Mouse (Mus musculus) telencephalon, adult 2 months (tissue): ENCODE measurements around the gene Fth1.
A peak's percentile ranks its signal among the peaks of the same experiment; 100 is the strongest.
"Not testable (repeated sequence)": the region's sequence is repeated elsewhere in the genome, so short reads cannot be mapped to it uniquely, and the experiment has no call there.

ENCODE experiments used
- DNase-seq: peaks from one replicate; pipeline ENCODE4 v3.0.0-alpha.2; 2011; ENCODE audit warnings: low read depth, low spot score

Fth1 gene

DNA sequence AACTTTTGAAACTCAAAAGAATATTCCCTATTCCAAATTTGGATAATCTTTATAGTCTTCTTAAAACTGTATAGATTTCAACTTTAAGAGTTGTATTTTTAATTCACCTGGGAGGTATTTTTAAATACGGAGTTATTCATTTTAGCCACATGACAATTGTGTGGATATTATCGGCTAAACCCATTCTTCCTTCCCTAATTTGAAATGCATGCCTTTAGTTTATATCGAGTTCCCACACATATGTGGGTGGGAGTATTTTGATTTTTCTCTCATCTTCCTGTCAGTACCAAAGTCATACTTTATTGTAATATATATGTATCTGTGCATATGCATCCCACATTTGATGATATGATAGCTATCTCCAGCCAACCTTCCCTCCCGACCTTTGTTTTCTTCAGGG lies at the start of gene Fth1:
Gene Fth1 (plus strand): TSS at position 341 of the 400 bp plus-strand sequence.
- DNase-seq: no peak

DNA sequence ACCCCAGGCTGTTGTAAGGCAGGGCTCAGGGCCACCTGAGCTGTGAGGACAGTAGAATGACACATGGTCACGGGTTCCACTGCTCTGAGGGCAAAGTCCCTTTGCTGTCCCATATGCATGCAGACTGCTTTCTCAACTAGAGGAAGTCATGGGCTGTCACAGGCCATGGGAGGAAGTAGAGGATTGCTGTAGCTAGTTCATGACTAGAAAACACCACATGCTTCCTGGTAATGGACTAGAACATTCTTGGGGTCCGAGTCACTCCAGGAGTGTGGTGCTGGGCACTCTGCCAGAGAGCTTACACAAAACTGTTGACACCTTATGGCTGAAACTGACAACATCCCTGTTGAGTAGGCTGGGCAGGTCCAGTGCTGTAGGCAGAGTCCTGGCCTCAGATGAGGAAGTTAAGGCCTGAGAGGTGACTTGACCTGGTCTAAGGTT lies 49.2 kb upstream of the Fth1 start:
- not testable (repeated sequence) for DNase-seq

DNA sequence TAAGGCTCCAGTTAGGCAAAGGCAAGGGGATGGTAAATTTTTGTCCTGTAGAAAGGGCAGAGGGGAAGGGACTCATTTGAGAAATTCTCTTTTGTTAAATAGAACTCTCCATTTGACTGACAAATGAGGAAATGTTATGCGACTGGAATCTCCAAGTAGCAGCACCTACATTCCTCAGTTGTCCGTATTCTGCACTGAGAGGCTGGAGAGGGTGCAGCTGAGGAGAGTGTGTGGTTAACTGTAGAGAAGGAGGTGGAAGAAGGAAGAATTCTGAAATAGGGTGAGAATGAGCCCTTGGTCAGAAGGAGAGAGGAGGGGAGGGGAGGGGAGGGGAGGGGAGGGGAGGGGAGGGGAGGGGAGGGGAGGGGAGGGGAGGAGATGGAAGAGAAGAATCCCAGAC lies 46.5 kb upstream of the Fth1 start:
- DNase-seq: no peak

DNA sequence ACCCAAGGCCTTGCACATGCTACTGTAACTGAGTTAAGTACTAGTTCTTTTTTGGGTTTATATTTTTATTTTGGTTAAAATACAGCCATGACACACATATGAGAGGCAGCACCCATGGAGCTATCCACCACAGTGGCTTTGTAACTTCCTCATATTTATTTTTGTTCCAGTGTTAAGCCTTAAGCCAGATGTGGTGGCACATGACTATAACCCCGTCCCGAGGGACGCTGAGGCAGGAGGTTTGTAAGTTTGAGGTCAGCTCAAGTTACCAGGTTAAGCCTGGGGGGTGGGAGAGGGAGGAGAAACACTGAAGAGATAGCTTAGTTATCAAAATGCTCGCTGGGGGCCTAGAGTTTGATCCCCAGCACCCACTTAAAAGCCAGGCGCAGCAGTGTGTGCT lies 43.8 kb upstream of the Fth1 start:
- no peak for DNase-seq

DNA sequence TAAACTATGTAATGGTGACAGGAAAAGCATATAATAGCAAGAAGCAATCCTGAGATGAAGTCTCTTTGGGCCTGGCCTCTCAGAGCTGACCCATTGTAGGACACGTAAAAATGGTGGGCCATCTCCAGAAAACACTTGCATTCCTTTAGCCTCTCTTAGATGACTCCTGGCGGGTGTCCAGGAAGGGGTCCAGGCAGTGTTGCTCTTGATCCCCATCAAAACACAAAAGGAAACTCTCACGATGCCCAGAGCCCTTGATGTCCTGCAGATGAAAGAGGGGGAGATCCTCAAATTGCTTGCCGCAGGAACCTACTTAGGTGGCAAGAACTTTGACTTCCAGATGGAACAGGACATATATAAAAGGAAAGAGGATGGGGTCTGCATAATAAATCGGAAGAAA lies 43.0 kb upstream of the Fth1 start:
- DNase-seq: no peak

DNA sequence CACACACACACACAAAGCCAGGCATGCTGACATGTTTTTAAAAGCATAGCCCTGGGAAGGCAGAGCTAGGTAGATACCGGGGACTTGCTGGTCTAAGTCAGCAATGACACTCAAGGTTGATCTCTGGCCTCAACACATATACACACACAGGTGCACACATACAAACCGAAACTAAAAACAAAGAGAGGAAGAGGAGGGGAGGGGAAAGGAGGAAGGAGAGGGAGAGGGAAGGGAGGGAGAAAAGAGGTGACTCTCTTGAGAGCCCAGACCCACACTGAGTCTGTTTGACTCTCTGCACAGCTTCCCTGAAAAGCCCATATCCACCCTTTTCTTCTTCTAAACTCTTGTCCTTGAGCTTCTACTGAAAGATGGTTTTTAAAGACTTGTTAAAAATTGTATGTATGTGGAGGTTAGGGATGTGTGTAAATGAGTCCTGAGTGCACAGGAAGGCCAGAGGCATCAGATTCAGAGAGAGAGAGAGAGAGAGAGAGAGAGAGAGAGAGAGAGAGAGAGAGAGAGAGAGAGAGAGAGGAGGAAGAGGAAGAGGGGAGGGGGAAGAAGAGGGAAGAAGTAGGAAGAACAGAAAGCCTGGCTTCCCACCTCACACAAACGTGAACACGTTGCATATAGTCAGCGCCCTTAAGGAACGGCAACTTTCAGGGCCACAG lies 42.1 kb upstream of the Fth1 start:
- no peak for DNase-seq

DNA sequence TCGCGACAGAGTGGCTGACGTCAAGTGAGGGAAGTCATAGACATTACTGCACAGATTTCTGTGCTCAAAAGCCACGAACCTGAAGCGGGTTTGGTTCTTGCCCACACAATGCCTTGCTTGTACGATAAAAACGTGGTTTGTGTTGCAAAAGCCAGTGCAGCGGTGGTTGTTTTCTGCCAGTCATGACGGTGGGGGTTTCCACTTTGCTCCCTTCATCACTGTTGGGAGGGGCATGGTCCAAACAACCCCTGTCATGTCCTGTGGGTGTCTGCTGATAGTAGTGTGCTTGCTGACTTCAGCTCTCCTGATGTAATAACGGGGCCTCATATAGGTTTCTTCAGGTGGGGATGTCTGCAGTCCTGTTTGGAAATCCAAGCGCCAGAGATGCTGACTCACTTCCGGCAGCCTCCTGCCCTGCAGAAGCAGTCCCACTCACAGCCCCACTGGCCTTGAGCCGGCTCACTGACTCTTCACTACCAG lies 41.5 kb upstream of the Fth1 start:
- no peak for DNase-seq

DNA sequence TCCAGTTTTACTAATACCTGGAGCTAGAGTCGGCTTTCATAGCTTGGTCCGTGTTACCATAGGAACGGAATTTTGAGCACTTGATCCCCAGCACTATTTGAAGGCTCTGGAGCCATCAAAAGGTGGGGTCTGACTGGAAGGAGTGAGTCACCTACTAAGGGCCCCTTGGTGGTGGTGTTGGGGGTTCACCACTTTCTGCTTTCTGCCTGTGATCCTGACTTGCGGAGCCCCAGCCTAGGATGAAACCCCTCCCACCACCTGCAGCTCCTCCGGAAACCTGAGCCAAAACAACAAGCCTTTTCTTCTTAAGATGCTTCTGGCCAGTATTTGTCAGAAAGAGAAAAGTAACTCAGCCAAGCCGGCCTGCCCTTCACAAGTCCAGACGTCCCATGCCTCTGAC lies 40.6 kb upstream of the Fth1 start:
- no peak for DNase-seq

DNA sequence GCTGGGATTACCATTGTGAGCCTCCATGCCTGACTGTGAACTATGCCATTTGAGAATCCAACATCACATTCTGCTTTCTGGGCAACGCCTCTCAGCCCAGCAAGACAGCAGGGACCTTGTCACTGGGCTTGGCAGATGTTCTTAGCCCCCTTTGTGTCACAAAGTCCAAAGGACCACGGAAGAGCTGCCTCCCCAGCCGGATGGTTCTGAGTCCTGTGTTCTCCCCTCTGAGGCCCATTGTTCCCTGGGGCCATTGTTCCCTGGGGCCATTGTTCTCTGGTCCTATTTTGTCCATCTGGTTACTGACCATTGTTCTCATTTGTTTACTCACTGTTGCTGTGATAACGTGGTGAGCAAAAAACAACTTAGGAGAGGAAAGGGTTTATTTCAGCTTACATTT lies 39.5 kb upstream of the Fth1 start:
- DNase-seq: peak; percentile 89

DNA sequence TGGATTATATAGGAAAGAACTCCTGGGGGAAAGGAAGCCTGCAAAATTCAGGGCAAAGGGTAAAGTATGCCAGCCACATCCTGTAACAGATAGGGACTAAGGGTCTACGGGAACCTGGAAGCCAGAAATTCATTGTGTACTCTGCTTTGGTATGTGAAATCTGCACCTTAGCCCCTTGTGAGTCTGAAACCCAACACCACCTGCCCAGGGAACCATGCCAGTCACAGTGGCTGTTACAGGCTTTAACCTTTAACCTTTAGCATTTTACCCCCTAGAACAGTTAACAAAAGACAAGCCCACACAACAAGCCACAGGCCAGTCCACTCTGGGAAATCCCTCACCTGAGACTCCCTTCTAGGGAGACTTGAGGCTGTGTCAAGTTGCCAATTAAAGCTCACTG lies 38.6 kb upstream of the Fth1 start:
- no peak for DNase-seq

DNA sequence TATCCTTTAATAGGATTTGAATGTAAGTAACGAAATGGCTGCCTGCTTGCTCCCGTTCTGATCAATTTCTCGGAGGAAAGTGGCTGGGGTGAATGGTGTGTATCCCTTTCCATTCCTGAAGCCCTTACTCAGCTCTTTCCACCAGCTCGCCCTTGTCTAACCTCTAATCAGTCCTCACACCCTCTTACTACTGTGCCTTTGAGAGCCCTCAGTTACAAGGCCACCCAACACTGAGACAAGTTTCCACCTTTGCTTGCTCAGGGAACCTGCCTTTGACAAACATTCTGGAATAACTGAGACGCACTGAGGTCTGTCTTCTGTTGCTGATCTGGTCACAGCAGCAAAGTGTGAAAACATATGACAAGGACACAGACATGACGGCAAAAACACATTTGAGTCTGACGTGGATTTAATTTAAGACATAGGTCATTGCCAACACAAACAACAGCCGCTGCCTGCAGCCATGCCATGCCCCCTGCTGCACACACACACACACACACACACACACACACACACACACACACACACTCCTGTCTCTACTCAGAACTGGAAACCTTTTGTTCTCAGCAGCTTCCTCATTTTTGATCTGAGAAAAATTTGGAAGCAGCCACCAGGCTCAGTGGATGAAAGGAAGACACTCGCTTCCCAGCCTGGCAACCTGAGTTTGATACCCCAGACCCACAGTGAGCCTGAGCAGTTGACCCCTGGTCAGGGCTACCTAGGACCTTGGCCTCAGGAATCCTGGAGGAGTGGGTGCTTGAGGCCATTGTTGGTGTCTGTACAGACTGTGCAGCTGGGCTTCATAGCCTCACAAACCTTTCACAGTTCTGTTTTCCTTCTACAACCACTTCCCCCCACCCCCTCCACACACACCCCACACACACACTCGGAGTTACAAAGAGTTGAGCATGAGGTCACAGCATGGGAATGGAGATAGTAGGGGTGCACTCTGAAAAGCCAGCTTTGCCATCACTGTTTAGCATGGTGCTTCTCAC lies 37.6 kb upstream of the Fth1 start:
- DNase-seq: no peak

DNA sequence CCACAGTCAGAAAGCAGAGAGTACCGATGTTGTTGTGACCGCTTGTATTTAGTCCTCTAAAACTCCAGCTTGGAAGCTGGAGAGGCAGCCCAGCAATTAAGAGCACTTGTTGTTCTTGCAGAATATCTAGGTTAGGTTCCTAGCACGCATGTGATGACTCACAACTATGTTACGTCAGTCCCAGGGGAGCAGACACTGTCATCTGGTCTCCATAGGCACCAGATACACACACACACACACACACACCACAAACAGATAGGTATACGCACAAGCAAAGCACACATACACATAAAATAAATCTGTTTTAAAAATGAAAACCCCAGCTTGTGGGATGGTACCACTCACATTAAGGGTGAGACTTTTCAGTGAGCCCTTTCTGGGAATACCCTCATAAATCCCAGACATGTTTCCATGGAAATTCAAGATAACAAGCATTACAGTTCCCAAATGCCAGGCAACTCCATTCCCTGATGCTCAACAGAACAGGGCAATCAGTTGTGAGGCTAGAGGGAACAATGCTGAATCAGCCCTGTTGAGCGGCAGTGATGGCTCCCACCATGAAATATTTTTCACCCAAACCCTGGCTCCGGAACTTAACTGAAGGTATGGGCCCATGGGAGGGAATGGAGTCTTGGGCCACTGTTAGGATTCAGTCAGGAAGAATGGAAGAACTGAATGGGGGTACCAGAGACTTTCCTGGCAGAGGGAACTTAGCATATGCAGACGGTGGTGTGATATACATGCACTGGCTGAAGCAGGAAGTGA lies 34.4 kb upstream of the Fth1 start:
- DNase-seq: no peak

DNA sequence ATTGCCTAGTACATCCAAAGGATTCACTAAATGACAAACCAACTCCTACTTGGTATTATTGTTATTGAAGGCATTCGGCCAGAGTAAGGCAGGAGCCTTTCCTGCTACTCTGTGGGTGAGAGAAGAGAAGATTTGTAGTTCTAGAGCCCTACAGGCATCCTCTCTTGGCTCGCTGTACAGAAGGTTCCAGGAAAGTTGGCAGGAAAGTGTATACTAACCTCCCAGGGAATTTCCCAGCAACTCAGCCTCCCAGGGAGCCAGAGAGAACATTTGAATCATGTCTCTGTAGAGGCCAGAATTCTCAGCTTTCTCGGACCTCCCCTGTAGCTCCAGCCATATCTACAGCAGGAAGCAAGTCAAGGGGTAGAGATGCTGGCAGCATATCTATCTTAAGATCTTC lies 33.4 kb upstream of the Fth1 start:
- DNase-seq: no peak

DNA sequence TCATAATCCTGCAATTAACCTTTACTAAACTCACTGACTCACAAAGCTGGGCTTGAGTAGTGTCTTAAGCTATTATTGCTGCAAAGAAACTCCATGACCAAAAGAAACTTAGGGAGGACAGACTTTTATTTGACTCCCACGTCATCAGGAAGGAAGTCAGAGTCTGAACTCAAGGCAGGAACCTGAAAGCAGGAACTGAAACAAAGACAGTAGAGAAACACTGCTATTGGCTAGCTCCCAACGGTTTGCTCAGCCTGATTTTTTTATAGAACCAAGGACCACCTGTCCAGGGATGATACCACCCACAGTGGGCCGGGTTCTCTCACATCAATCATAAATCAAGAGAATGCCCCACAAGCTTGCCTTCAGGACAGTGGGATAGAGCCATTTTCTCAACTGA lies 28.0 kb upstream of the Fth1 start:
- no peak for DNase-seq

DNA sequence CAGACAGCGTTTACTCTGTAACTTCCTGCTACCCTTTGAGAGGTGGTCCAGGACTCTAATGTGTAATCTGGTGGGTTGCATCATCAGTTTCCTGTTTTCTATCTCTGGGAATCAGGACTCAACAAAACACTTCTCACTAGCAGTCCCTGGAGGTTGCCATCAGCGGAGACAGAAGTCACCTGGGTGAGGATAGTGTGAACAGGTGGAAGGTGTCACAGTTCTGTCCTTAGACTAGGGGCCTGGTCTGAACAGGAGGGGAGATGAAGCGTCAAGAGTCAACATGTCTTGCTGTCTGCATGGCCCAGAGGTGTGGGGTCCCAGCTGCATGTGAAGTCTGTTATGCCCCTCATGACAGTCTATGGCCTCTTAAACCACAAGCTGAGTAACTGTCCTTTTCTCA lies 27.5 kb upstream of the Fth1 start:
- DNase-seq: no peak

DNA sequence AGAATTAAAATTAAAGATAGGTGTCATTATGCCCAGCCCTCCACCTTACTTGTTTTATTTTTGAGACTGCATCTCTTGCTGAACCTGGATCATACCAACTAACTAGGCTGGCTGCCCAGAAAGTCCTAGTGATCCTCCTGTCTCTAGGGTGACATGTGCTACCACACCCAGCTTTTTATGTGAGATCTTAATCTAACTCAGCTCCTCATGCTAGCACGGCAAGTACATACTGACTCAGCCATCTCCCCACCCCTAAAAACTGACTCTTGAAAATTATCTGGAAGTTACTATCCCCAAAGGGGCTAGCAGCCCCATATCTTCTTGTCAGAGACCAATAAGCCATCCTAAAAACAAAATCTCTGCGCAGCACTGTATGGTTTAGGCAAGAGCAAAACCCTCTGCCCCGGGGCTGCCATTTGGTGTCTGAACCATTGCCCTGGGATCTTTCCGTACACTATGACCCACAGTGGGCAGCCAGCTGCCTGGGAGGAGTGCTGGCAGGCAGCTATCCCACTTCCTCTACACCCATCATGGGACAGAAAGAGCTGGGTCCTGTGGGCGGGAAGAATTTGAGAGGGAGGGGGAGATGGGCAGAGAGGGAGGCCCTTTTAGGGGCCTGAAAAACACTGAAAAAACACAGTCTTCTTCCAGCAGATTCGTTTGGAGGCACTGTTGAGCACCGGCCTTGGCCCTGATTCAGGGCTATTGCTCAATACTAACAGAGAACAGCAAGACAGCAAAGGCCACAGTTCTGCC lies 26.2 kb upstream of the Fth1 start:
- peak; percentile 75 for DNase-seq

DNA sequence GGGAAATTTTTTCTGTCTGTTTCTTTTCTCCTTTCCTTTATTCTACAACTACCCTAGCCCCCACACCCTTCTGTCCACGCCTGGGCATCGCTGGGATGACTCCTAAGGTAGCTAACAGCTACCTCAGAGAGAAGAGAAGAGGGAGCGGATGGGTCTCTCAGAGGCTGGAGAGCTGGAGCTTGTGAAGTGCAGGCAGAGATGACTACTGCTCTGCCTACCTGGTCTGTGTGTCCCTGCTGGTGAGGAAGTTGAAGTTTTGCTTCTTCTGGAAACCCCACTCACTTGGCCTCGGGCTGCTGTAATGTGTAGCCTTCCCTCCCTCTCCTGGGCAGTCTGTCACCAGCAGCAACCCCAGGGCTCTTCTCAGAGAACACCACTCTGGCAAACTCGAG lies 25.6 kb upstream of the Fth1 start:
- no peak for DNase-seq

DNA sequence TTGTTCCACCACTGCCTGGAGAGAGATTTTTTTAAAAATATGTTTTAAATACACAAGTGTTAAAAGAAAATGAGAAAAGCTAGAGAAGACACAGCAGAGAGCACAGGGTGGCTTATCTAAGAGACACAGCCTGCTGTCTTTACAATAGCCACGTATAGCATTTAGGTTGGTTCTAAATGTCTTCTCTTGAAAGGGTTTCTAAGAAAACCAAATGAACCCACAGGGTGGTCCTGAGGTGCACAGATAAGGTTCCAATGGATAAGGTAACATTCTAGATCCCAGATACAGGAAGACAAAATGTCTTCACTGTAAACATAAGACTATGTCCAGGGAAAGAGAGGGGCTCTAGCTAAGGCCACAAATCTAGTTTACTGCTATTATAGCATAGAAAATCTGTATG lies 25.0 kb upstream of the Fth1 start:
- DNase-seq: no peak

DNA sequence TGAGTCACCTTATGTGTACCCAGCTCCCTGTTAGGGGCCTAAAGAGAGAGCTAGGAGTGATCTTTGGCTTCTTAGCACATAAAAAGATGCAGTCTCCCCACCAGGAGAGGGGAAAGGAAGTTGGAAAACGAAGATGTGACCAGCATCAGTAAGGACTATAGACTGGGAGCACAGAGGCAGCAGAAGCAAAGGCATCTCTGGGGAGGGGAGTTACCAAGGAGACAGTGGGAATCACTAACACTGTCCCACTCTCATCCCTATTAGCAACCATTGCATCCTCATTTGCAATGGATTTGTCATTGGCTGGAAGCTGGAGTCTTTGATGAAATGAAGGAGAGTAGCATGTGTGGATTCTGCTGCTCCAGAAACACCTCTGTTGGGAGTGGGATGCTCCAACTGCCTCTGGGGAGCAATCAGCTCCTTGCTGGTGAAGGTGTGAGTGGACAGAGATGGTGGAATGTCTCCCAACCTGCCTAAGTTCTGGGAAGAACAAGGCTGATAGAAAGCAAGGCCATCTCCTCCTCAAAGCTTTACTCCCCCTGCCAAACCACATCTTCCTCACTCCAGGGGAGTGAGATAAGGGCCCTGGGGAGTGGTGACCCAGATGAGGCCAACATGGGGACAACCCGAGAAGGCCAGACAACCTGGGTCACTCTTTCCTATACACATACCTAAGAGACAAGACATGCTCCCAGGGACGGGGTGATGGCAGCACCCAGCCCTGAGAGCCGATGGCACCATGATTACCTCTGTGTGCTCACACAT lies 23.6 kb upstream of the Fth1 start:
- no peak for DNase-seq

DNA sequence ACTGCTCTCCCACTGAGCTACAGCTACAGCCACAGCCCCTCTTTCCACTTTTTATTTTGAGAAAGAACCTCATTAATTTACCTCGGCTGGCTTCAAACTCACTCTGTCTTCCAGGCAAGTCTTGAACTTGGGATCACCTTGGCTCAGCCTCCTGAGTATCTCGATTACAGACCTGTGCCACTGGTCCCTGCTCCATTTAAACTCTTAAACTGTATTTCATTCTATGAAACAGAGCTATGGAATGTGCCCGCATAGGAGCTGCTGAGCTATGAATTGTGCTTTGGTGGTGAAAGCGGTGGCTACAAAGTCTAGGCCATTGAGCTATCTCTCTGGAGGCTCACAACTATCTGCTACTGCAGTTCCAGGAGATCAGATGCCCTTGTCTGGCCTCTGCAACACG lies 22.4 kb upstream of the Fth1 start:
- no peak for DNase-seq

DNA sequence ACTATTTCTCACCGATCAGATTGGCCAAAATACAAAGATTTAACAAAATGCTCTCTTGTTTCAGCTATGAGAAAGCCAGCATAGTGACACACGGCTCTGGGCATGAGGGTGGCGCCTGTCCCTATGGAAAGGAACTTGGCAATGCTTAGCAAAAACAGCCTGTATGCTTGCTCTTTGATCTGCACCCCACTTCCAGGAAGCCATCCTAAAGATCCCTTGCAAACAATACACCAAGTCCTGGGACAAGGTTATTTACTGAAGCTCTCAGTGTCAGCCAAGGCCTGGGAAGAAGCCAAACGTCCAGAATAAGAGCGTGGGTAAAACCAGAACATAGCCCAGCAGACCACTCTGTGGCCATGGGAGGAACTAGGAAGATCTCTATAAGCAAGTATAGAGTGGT lies 19.6 kb upstream of the Fth1 start:
- no peak for DNase-seq
